Mouse (Mus musculus) forebrain, embryonic 16.5 days (tissue): ENCODE measurements at regions not wholly inside any gene's neighbourhood (a gene's known extent, or its start where the extent isn't known, plus 50 kb on each side); places are given as distances from the start of the nearest gene placed in this dataset.
A peak's percentile ranks its signal among the peaks of the same experiment; 100 is the strongest.

Experiments
- ATAC-seq: fragments of 200-750 bp; cut with Nextera tagmentation; 2 replicates; pipeline ENCODE4 v1.8.0; 2017; ENCODE audit warnings: mild to moderate bottlenecking, moderate library complexity
- H3K27ac ChIP-seq: fragments of 300-500 bp; sonication (generic); 2 replicates; pipeline ENCODE4 v1.5.1; 2014; ENCODE audit warnings: low read length, control low read depth
- H3K27me3 ChIP-seq: fragments of 300-500 bp; sonication (generic); replicated peaks from 2 replicates; pipeline ENCODE4 v1.6.1; 2014; ENCODE audit warnings: low read length; ENCODE audit not compliant: control insufficient read depth, insufficient read depth
- H3K36me3 ChIP-seq: fragments of 300-500 bp; sonication (generic); 2 replicates; pipeline ENCODE4 v1.6.1; 2014; ENCODE audit not compliant: control insufficient read depth, insufficient read depth
- H3K4me1 ChIP-seq: fragments of 300-500 bp; sonication (generic); replicated peaks from 2 replicates; pipeline ENCODE4 v1.6.1; 2014; ENCODE audit warnings: low read length; ENCODE audit not compliant: control insufficient read depth, insufficient read depth
- H3K4me2 ChIP-seq: fragments of 300-500 bp; sonication (generic); 2 replicates; pipeline ENCODE4 v1.6.1; 2014; ENCODE audit warnings: mild to moderate bottlenecking, low read length, control low read depth
- H3K4me3 ChIP-seq: fragments of 300-500 bp; sonication (generic); replicated peaks from 2 replicates; pipeline ENCODE4 v1.5.1; 2014; ENCODE audit warnings: mild to moderate bottlenecking, low read length, control low read depth
- H3K9ac ChIP-seq: fragments of 300-500 bp; sonication (generic); replicated peaks from 2 replicates; pipeline ENCODE4 v1.6.1; 2014; ENCODE audit warnings: low read depth, low read length, control low read depth
- H3K9me3 ChIP-seq: fragments of 300-500 bp; sonication (generic); 2 replicates; pipeline ENCODE4 v1.6.1; 2016; ENCODE audit warnings: low read length; ENCODE audit not compliant: control insufficient read depth
- WGBS: fragments of 180-500 bp; shearing (Covaris S2); extraction: QIAGEN DNeasy Blood & Tissue Kit; methylation state at CpG from one replicate; pipeline ENCODE4 v1.1.7; 2014; 5-methylcytosine and 5-hydroxymethylcytosine counted together

DNA sequence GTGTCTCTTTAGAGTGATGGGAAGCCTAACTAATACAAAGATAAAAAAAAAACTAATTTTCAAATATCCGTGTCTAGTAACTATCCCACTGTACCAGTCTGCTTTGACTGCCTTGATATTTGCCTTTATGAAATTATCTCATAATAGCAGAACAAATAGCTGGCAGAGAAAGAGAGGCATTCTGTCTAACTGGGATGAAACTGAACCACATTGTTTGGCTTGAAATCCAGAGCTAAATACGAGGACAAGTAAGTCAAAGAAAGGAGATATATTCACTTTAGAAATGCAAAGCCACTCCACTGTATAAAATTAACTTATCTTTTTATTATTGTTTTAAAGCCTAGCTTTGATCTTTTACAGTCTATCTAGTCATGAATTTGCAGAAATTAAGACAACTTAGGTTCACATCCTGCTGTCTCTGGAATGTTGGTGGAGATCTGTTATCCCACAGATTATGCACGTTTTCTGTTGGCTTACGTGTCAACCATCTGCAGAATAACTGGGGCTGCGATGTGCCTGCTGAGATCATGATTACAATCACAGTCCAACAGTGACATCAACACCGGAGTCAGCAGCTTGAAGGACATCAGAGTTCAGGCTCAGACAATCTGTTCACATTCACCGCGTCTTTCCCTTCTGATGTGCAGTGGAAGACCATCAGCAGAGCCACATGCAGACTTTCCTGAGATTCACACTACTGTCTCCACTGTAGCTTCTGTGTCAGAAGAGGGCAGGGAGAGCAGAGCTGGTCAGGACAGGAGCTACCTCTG is 65.7 kb upstream of the Setmar start:
- H3K27ac ChIP-seq = no peak overlapping the region
- no peaks in the 10 kb centered on the region for H3K36me3 ChIP-seq
- ATAC-seq = peak; percentile 26; the same call in 1 of the 2 replicates
- WGBS = 74% methylated on average over 8 of the region's 8 CpGs
- no peak overlapping the region for H3K4me2 ChIP-seq
- no peaks in the 10 kb centered on the region for H3K9me3 ChIP-seq
- no peak overlapping the region for H3K4me3 ChIP-seq
- H3K4me1 ChIP-seq = no peaks in the 10 kb centered on the region
- H3K9ac ChIP-seq = no peak overlapping the region
- H3K27me3 ChIP-seq = no peaks in the 10 kb centered on the region

DNA sequence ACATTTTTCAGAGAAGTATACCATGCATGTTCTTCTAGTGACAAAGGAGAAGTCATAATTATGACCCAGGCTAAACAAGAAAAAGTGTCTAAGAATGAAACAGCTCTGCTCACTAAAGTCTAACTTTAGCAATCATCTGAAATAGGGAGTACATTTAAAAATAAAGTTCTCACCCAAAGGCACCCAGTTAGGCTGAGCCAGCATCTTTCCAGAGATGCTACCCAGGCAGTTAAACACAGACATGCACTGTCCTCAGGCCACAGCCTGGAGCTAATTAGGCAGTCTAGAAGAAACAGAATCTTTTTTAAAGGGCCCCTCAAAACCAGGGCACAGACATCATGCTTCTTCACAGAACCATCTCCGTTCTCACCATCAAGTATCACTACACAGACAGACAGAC is 61.6 kb upstream of the Setmar start:
- Histone ChIP-seq H3K36me3 (no peaks in the 10 kb centered on the region), H3K4me3 (no peak overlapping the region), H3K4me1 (no peaks in the 10 kb centered on the region), H3K9me3 (no peaks in the 10 kb centered on the region), H3K9ac (no peak overlapping the region), H3K27me3 (no peaks in the 10 kb centered on the region), H3K27ac (no peak overlapping the region), H3K4me2 (no peak overlapping the region)
- WGBS = 77% methylated on average over 1 of the region's 1 CpGs
- no peak for ATAC-seq

DNA sequence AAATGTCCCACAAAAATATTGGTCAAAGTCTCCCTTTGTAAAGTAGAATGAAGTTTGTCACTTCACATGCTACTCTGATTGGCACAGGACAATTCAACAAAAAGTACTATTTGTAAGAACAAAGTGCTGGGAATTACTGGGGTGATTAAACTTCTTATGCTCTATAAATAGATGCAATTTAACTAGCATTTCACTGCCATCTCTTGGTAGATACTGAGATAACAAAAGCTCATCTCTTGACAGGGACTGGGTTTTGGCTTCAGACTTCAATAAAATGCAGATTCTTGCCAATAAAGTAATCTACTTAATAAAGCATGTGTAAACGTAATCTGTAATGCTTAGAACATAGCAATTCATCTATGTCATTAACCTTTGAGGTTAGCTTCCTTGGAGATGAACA is 56.5 kb upstream of the Setmar start:
- ATAC-seq = no peak
- Histone ChIP-seq H3K27ac (no peak overlapping the region), H3K4me2 (no peak overlapping the region), H3K4me3 (no peak overlapping the region), H3K4me1 (no peaks in the 10 kb centered on the region), H3K27me3 (no peaks in the 10 kb centered on the region), H3K9ac (no peak overlapping the region), H3K36me3 (no peaks in the 10 kb centered on the region), H3K9me3 (no peaks in the 10 kb centered on the region)
- WGBS = 44% methylated on average over 1 of the region's 1 CpGs
